Mouse (Mus musculus) ES-E14 (cell line): Measurements from ENCODE around the gene Mybbp1a. TPM values are rescaled to one million over a fixed set of nuclear protein-coding genes. Genes with fewer than 3 reads are reported as not detected.

ENCODE experiments used
- DNase-seq: peaks from one replicate; pipeline ENCODE4 v3.0.0-alpha.2; 2013; ENCODE audit warnings: low read depth, low spot score
- H3K27ac ChIP-seq: 2 replicates; pipeline ENCODE4 v1.5.1; 2012; ENCODE audit warnings: low read depth, mild to moderate bottlenecking, low read length, moderate library complexity, mixed read lengths; ENCODE audit not compliant: poor library complexity, insufficient read depth, severe bottlenecking
- H3K36me3 ChIP-seq: 2 replicates; pipeline ENCODE4 v1.6.1; 2012; ENCODE audit warnings: mild to moderate bottlenecking, low read length, moderate library complexity, mixed read lengths; ENCODE audit not compliant: control insufficient read depth, poor library complexity, insufficient read depth, severe bottlenecking
- H3K4me1 ChIP-seq, 2 experiments: fragments of 150-350 bp in 1 of 2; sonication (generic) in 1 of 2; 2 replicates each; pipeline ENCODE4 v1.6.1; 2012; ENCODE audit warnings: low read length in 2 of 2, mild to moderate bottlenecking in 1 of 2, mixed read lengths in 1 of 2; ENCODE audit not compliant: control insufficient read depth in 2 of 2, insufficient read depth in 2 of 2, poor library complexity in 1 of 2
- H3K4me3 ChIP-seq, 2 experiments: fragments of 150-350 bp in 1 of 2; sonication (generic) in 1 of 2; 2 replicates each; pipeline ENCODE4 v1.5.1; 2012; ENCODE audit warnings: low read length in 2 of 2, low read depth in 1 of 2, mild to moderate bottlenecking in 1 of 2, mixed read lengths in 1 of 2; ENCODE audit not compliant: insufficient read depth in 1 of 2, poor library complexity in 1 of 2, severe bottlenecking in 1 of 2
- H3K9ac ChIP-seq: 2 replicates; pipeline ENCODE4 v1.6.1; 2012; ENCODE audit warnings: low read depth, mild to moderate bottlenecking, low read length, mixed read lengths; ENCODE audit not compliant: poor library complexity, insufficient read depth, severe bottlenecking
- H3K9me3 ChIP-seq: fragments of 150-350 bp; sonication (generic); 2 replicates; pipeline ENCODE4 v1.6.1; 2012; ENCODE audit warnings: low read depth, mild to moderate bottlenecking, low read length; ENCODE audit not compliant: control insufficient read depth, insufficient read depth
- CHD2 ChIP-seq: IDR thresholded peaks from 2 replicates; pipeline ENCODE4 v1.6.1; 2014; ENCODE audit warnings: mild to moderate bottlenecking, low read depth, low read length, inconsistent platforms
- HCFC1 ChIP-seq: IDR thresholded peaks from 2 replicates; pipeline ENCODE4 v1.6.1; 2012; ENCODE audit warnings: low read length, inconsistent platforms, borderline replicate concordance; ENCODE audit not compliant: insufficient read depth
- MAFK ChIP-seq: IDR thresholded peaks from 2 replicates; pipeline ENCODE4 v1.6.1; 2014; ENCODE audit warnings: mild to moderate bottlenecking, low read depth, low read length, inconsistent platforms; ENCODE audit not compliant: insufficient read depth
- ZC3H11A ChIP-seq: IDR thresholded peaks from 2 replicates; pipeline ENCODE4 v1.6.1; 2012; ENCODE audit warnings: low read depth, mild to moderate bottlenecking, inconsistent platforms, low read length, borderline replicate concordance
- ZNF384 ChIP-seq: IDR thresholded peaks from 2 replicates; pipeline ENCODE4 v1.6.1; 2012; ENCODE audit warnings: low read depth, low read length, inconsistent platforms
- in situ Hi-C, 2 experiments: fragments of 600-800 bp; cut with MboI; formaldehyde crosslinking; loops; one replicate each; pipeline ENCODE4 v1.15.1; 2025; ENCODE audit warnings: low sequenced_read_pairs in 2 of 2, inconsistent platforms in 1 of 2; ENCODE audit not compliant: unreplicated experiment in 2 of 2
- total RNA-seq: library from RNA; depleted of rRNA; stranded (reverse); fragments of 300-350 nt; gene quantifications from 2 replicates; pipeline ENCODE4 v1.2.3, GENCODE M21; 2012

The Mybbp1a gene
- total RNA-seq, 1 experiment, result 278 TPM

GRCm38 (mm10) chr11:72452140-72452665 lies 11.0 kb downstream of the Mybbp1a start:
- no peak for DNase-seq
- Histone ChIP-seq H3K4me1 (peaks cover 2 to 22% of the 10 kb centered on the region in 2 experiments; a peak in 2 of 4 replicates), H3K4me3 (no peak overlapping the region), H3K9ac (no peak overlapping the region), H3K36me3 (peaks cover 52% of the 10 kb centered on the region), H3K27ac (no peak overlapping the region), H3K9me3 (no peaks in the 10 kb centered on the region)
- TF ChIP-seq ZNF384 (no peak), MAFK (no peak), HCFC1 (no peak), CHD2 (no peak), ZC3H11A (no peak)
- in situ Hi-C loops, result no loop called here

GRCm38 (mm10) chr11:72453105-72453953 lies 12.2 kb downstream of the Mybbp1a start:
- H3K36me3 ChIP-seq, result peaks cover 41% of the 10 kb centered on the region
- DNase-seq, result no peak
- no peak overlapping the region for H3K4me3 ChIP-seq
- no peak overlapping the region for H3K27ac ChIP-seq
- no peak overlapping the region for H3K9ac ChIP-seq
- in situ Hi-C loops, result no loop called here
- no peaks in the 10 kb centered on the region for H3K9me3 ChIP-seq
- TF ChIP-seq CHD2, result no peak
- peaks cover 2 to 22% of the 10 kb centered on the region in 2 experiments; a peak in 2 of 4 replicates for H3K4me1 ChIP-seq

- DNase-seq, result no peak
- TF ChIP-seq HCFC1 (no peak), ZNF384 (no peak), ZC3H11A (no peak), CHD2 (no peak), MAFK (no peak)
- Histone ChIP-seq H3K36me3 (peaks cover 18% of the 10 kb centered on the region), H3K9me3 (no peaks in the 10 kb centered on the region), H3K27ac (no peak overlapping the region), H3K9ac (no peak overlapping the region), H3K4me1 (peaks cover 2 to 20% of the 10 kb centered on the region in 2 experiments; a peak in 2 of 4 replicates), H3K4me3 (peak overlapping the region in 1 of 2 experiments; percentile 6; a peak in 1 of 4 replicates)
- in situ Hi-C loops, result no loop called here
Observed at GRCm38 (mm10) chr11:72455694-72456093, 14.5 kb downstream of the Mybbp1a start.

- no peak overlapping the region for H3K27ac ChIP-seq
- DNase-seq, result no peak
- H3K36me3 ChIP-seq, result no peaks in the 10 kb centered on the region; the same call in 1 of the 2 replicates
- in situ Hi-C loops, result no loop called here
- H3K4me1 ChIP-seq, result peaks cover 2 to 16% of the 10 kb centered on the region in 2 experiments; a peak in 2 of 4 replicates
- no peak overlapping the region for H3K9ac ChIP-seq
- TF ChIP-seq MAFK (no peak), HCFC1 (no peak), ZC3H11A (no peak), CHD2 (no peak), ZNF384 (no peak)
- H3K9me3 ChIP-seq, result no peaks in the 10 kb centered on the region
- no peak overlapping the region for H3K4me3 ChIP-seq
Observed at GRCm38 (mm10) chr11:72457995-72458496, 16.9 kb downstream of the Mybbp1a start.
